Mouse (Mus musculus) neural tube, embryonic 14.5 days (tissue): ENCODE measurements around the gene Fignl1. TPM values are rescaled to one million over a fixed set of nuclear protein-coding genes. Genes with fewer than 3 reads are reported as not detected.
A peak's percentile ranks its signal among the peaks of the same experiment; 100 is the strongest.

Experiments
- ATAC-seq: fragments of 200-750 bp; cut with Nextera tagmentation; 2 replicates; pipeline ENCODE4 v1.8.0; 2017; ENCODE audit warnings: low read depth, mild to moderate bottlenecking, moderate TSS enrichment, moderate library complexity
- H3K27ac ChIP-seq: fragments of 300-500 bp; sonication (generic); 2 replicates; pipeline ENCODE4 v1.5.1; 2014; ENCODE audit warnings: low read depth, mild to moderate bottlenecking, control low read depth, low read length, moderate library complexity, mixed read lengths
- H3K27me3 ChIP-seq: fragments of 300-500 bp; sonication (generic); 2 replicates; pipeline ENCODE4 v1.6.1; 2014; ENCODE audit warnings: low read length; ENCODE audit not compliant: control insufficient read depth, insufficient read depth
- H3K36me3 ChIP-seq: fragments of 300-500 bp; sonication (generic); 2 replicates; pipeline ENCODE4 v1.6.1; 2014; ENCODE audit warnings: low read length, mixed read lengths; ENCODE audit not compliant: control insufficient read depth, insufficient read depth
- H3K4me1 ChIP-seq: fragments of 300-500 bp; sonication (generic); 2 replicates; pipeline ENCODE4 v1.6.1; 2014; ENCODE audit warnings: low read length; ENCODE audit not compliant: control insufficient read depth, insufficient read depth
- H3K4me2 ChIP-seq: fragments of 300-500 bp; sonication (generic); 2 replicates; pipeline ENCODE4 v1.6.1; 2014; ENCODE audit warnings: mild to moderate bottlenecking, low read depth, low read length, control low read depth
- H3K4me3 ChIP-seq: fragments of 300-500 bp; sonication (generic); 2 replicates; pipeline ENCODE4 v1.5.1; 2014; ENCODE audit warnings: low read depth, low read length, control low read depth, mixed read lengths
- H3K9ac ChIP-seq: fragments of 300-500 bp; sonication (generic); replicated peaks from 2 replicates; pipeline ENCODE4 v1.6.1; 2014; ENCODE audit warnings: low read depth, mild to moderate bottlenecking, control low read depth, low read length, mixed read lengths
- H3K9me3 ChIP-seq: fragments of 300-500 bp; sonication (generic); 2 replicates; pipeline ENCODE4 v1.6.1; 2016; ENCODE audit warnings: low read length; ENCODE audit not compliant: control insufficient read depth
- WGBS: fragments of 180-500 bp; shearing (Covaris S2); extraction: QIAGEN DNeasy Blood & Tissue Kit; methylation state at CpG from one replicate; pipeline ENCODE4 v1.1.7; 2014; 5-methylcytosine and 5-hydroxymethylcytosine counted together
- polyA plus RNA-seq: library from polyadenylated mRNA; unstranded; fragments of >200 nt; fragmentation: Nextera tagmentation; extraction: Ambion mirVana; gene quantifications from 2 replicates; pipeline ENCODE4 v1.2.1, GENCODE M21; 2014

The Fignl1 gene
- polyA plus RNA-seq, 1 experiment from 2014 or later: 8.0 TPM

GRCm38 (mm10) chr11:11848467-11848866 is 39.7 kb upstream of the Fignl1 start:
- WGBS: 90% methylated on average over 4 of the region's 4 CpGs

GRCm38 (mm10) chr11:11845044-11845443 is 36.3 kb upstream of the Fignl1 start:
- H3K9ac ChIP-seq: no peak overlapping the region
- no peak overlapping the region for H3K27ac ChIP-seq
- H3K4me3 ChIP-seq: no peak overlapping the region
- H3K4me1 ChIP-seq: no peaks in the 10 kb centered on the region
- no peaks in the 10 kb centered on the region for H3K9me3 ChIP-seq
- H3K36me3 ChIP-seq: no peaks in the 10 kb centered on the region
- ATAC-seq: no peak
- no peak overlapping the region for H3K4me2 ChIP-seq
- WGBS: 41% methylated on average over 8 of the region's 8 CpGs
- H3K27me3 ChIP-seq: no peaks in the 10 kb centered on the region

More at GRCm38 (mm10) chr11:11848467-11848866, 39.7 kb upstream of the Fignl1 start:
- Histone ChIP-seq H3K4me3 (no peak overlapping the region), H3K9ac (no peak overlapping the region), H3K36me3 (no peaks in the 10 kb centered on the region), H3K9me3 (no peaks in the 10 kb centered on the region), H3K27me3 (no peaks in the 10 kb centered on the region), H3K4me2 (no peak overlapping the region), H3K4me1 (no peaks in the 10 kb centered on the region), H3K27ac (no peak overlapping the region)
- no peak for ATAC-seq

DNA sequence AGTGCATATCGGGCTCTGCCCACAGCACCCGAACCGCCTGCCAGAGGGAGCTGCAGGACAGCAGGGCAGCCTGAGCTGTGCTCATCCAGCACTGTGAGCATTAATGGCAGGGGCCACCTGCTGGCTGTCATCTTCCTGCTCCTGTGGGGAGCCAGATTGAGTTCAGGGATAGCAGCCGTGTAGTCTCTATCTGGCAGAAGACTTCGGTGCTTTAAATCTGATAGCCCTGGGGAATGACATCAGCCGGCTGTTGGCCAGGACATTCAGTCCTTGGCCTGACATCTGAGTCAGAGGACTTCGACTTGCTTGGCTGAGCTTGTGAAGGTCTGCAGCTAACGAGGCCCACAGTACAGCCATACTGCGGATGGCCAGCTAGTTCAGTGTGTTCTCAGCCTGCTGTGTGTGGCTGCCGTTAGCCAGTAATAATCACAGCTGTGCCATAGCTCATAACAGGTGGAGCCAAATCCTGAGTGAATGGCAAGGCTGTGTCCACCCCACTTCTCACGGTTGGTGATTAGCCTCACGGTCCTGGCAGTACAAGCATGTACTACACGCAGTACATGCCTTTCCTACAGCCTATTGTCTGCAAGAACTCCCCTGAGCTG is 35.7 kb upstream of the Fignl1 start:
- Histone ChIP-seq H3K36me3 (no peaks in the 10 kb centered on the region), H3K27ac (no peak overlapping the region), H3K9ac (no peak overlapping the region)

DNA sequence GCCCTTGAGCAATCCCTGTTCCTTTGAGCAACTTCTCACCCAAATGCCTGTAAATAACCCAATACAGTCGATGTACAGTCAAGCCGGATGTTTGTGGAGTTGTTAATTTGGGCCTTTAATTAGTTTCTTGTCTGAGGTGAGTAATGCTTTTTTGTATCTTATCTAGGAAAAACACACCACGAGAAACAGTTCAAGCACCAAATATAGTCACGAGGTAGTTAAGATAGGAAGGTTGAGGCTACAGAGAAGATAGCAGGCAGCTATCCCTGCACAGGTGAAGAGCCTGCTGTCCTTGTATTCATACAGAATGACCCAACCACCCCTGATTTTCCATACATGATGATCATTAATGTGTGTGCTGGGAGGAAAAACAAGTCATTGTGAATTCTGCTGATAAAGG is 32.8 kb upstream of the Fignl1 start:
- Histone ChIP-seq H3K9me3 (no peaks in the 10 kb centered on the region), H3K27ac (no peak overlapping the region), H3K27me3 (no peaks in the 10 kb centered on the region), H3K9ac (no peak overlapping the region), H3K36me3 (no peaks in the 10 kb centered on the region), H3K4me2 (no peak overlapping the region), H3K4me3 (no peak overlapping the region), H3K4me1 (no peaks in the 10 kb centered on the region)
- ATAC-seq: no peak
- WGBS: 90% methylated on average over 4 of the region's 4 CpGs

More for the DNA sequence above, 35.7 kb upstream of the Fignl1 start:
- 36% methylated on average over 13 of the region's 13 CpGs for WGBS
- Histone ChIP-seq H3K27me3 (no peaks in the 10 kb centered on the region), H3K4me1 (no peaks in the 10 kb centered on the region), H3K9me3 (no peaks in the 10 kb centered on the region), H3K4me3 (no peak overlapping the region), H3K4me2 (no peak overlapping the region)
- peak; percentile 87 for ATAC-seq

- Histone ChIP-seq H3K9ac (no peak overlapping the region), H3K4me2 (no peak overlapping the region), H3K27ac (no peak overlapping the region), H3K4me1 (no peaks in the 10 kb centered on the region), H3K9me3 (no peaks in the 10 kb centered on the region), H3K27me3 (no peaks in the 10 kb centered on the region), H3K36me3 (no peaks in the 10 kb centered on the region), H3K4me3 (no peak overlapping the region)
- no peak for ATAC-seq
- WGBS: 92% methylated on average over 2 of the region's 2 CpGs
Measured at GRCm38 (mm10) chr11:11840746-11841145, 32.0 kb upstream of the Fignl1 start.

- Histone ChIP-seq H3K27ac (no peak overlapping the region), H3K4me1 (no peaks in the 10 kb centered on the region), H3K9ac (no peak overlapping the region), H3K27me3 (no peaks in the 10 kb centered on the region), H3K4me2 (no peak overlapping the region), H3K9me3 (no peaks in the 10 kb centered on the region), H3K4me3 (no peak overlapping the region), H3K36me3 (no peaks in the 10 kb centered on the region)
- WGBS: 92% methylated on average over 7 of the region's 7 CpGs
- ATAC-seq: no peak
Measured at GRCm38 (mm10) chr11:11839874-11840273, 31.1 kb upstream of the Fignl1 start.

DNA sequence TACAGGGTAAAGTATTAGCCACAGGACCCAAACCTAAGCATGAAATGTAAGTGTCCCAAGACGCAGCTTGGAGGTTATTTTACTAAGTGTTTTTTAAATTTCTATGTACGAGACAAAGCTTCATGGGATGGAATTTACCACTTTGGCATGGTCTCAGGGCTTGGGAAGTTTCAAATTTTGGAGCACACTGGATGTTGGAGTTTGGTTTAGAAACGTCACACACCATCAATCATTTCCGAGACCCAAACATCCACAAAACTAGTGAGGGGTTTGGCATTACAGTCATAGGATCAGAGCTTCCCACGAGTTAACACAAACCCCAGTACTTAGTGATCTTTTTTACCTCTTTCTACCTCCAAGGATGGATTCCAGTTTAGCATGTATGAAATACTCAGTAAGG is 28.6 kb upstream of the Fignl1 start:
- no peaks in the 10 kb centered on the region for H3K36me3 ChIP-seq
- H3K4me3 ChIP-seq: no peak overlapping the region
- H3K4me2 ChIP-seq: no peak overlapping the region

GRCm38 (mm10) chr11:11836713-11837370 is 28.1 kb upstream of the Fignl1 start:
- no peak for ATAC-seq
- Histone ChIP-seq H3K9me3 (no peaks in the 10 kb centered on the region), H3K27me3 (no peaks in the 10 kb centered on the region), H3K4me2 (no peak overlapping the region), H3K27ac (no peak overlapping the region), H3K4me1 (no peaks in the 10 kb centered on the region), H3K36me3 (no peaks in the 10 kb centered on the region), H3K9ac (no peak overlapping the region), H3K4me3 (no peak overlapping the region)
- 38% methylated on average over 18 of the region's 18 CpGs for WGBS

More for the DNA sequence above, 28.6 kb upstream of the Fignl1 start:
- WGBS: 81% methylated on average over 5 of the region's 5 CpGs
- no peaks in the 10 kb centered on the region for H3K4me1 ChIP-seq
- H3K9ac ChIP-seq: no peak overlapping the region
- no peaks in the 10 kb centered on the region for H3K27me3 ChIP-seq
- H3K27ac ChIP-seq: no peak overlapping the region
- H3K9me3 ChIP-seq: no peaks in the 10 kb centered on the region
- ATAC-seq: no peak

DNA sequence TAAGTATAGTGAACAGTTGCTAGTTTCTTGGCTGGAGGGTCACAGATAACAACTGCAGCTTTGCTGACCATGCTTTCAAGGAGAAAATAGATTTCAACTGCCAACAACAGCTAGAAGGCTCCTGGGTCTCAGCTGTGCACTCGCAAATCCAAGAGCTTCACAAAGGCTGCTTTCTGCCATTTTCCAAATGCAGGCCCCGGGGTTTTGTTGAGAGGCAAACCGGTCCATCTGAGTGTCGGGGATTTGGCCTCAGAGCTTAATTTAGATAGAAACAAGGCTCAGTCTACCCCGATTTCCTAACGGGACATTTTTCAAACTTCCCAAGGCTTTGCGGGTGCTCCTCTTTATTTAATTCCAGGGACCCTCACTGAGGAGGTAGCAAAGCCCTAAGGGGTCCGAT is 27.5 kb upstream of the Fignl1 start:
- no peaks in the 10 kb centered on the region for H3K4me1 ChIP-seq
- no peaks in the 10 kb centered on the region for H3K27me3 ChIP-seq
- 46% methylated on average over 8 of the region's 8 CpGs for WGBS
- no peaks in the 10 kb centered on the region for H3K9me3 ChIP-seq
- H3K4me3 ChIP-seq: no peak overlapping the region
- no peak overlapping the region for H3K4me2 ChIP-seq
- H3K9ac ChIP-seq: no peak overlapping the region
- no peaks in the 10 kb centered on the region for H3K36me3 ChIP-seq
- H3K27ac ChIP-seq: no peak overlapping the region
- ATAC-seq: no peak
